Mouse (Mus musculus): ENCODE measurements around the gene Fbh1. TPM values are rescaled to one million over a fixed set of nuclear protein-coding genes. Genes with fewer than 3 reads are reported as not detected.

Fbh1 gene
- total and polyA plus RNA-seq, 3 experiments = 20.8 to 81.3 (median 51.2) TPM

DNA sequence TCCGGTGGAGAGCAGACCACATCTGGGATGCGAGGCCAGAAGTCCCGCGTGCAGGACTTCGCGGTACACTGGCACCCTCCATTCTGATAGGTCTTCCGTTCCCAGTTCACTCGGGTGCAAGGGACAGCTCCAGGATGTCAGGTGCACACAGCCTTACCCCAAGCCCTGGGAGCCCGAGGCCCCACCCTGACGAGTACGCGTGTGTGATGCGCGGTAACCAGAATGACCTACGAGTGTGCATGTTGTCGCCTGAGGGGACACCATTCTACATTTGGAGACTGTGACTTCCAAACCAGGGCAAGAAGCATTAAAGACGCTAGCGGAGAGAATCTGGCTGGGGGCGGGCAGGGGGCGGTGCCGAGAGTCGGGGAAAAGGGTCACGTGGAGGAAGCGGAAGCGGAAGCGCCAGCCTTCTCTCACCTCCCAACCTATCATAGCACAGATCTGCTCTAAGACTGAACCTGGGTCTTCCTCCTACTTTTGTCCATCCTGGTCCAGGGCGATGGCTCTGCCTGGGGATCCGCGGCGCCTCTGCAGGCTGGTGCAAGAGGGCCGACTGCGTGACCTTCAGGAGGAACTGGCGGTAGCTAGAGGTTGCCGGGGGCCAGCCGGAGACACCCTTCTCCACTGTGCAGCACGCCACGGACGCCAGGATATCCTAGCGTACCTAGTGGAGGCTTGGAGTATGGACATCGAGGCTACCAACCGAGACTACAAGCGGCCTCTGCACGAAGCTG is 873 bp upstream of the Fbh1 start:
- peak; percentile 78 for ATAC-seq (ENCODE audit: extremely low read depth, insufficient number of reproducible peaks, low FRiP score, poor library complexity, severe bottlenecking)
- TF ChIP-seq POLR2AphosphoS5 (IDR thresholded peaks at IDR 0.05; ENCODE audit: insufficient replicate concordance, low read depth, low read length) = peak; percentile 40; the same call in 1 of the 2 replicates
- TF ChIP-seq TAL1 (conservative IDR thresholded peaks at IDR 0.05; ENCODE audit: low read depth, low read length) = no peak
- peak; percentile 81 for DNase-seq (ENCODE audit: low spot score)
- Histone ChIP-seq H3K27me3 (ENCODE audit: insufficient read depth, low read length) (no peaks in the 10 kb centered on the region), H3K4me3 (ENCODE audit: low read depth, low read length) (peak overlapping the region; percentile 95), H3K9me3 (replicated peaks) (no peaks in the 10 kb centered on the region), H3K36me3 (replicated peaks) (peaks cover 47% of the 10 kb centered on the region), H3K4me1 (ENCODE audit: insufficient read depth, low read depth, low read length) (peaks cover 36% of the 10 kb centered on the region)

- Histone ChIP-seq H3K27me3 (ENCODE audit: insufficient read depth, low read length) (no peaks in the 10 kb centered on the region), H3K9me3 (replicated peaks) (no peaks in the 10 kb centered on the region), H3K4me1 (ENCODE audit: insufficient read depth, low read depth, low read length) (peaks cover 36% of the 10 kb centered on the region), H3K4me3 (ENCODE audit: low read depth, low read length) (peak overlapping the region; percentile 95), H3K36me3 (replicated peaks) (peaks cover 28% of the 10 kb centered on the region)
- ATAC-seq (ENCODE audit: extremely low read depth, insufficient number of reproducible peaks, low FRiP score, poor library complexity, severe bottlenecking) (no peak), DNase-seq (ENCODE audit: low spot score) (no peak)
- TF ChIP-seq CTCF (IDR thresholded peaks at IDR 0.05; ENCODE audit: low read depth, low read length) (no peak), POLR2AphosphoS5 (IDR thresholded peaks at IDR 0.05; ENCODE audit: insufficient replicate concordance, low read depth, low read length) (no peak), GATA2 (IDR thresholded peaks at IDR 0.05; ENCODE audit: borderline replicate concordance, low read depth, low read length) (no peak), GATA1 (IDR thresholded peaks at IDR 0.05; ENCODE audit: borderline replicate concordance, low read length) (no peak), TAL1 (conservative IDR thresholded peaks at IDR 0.05; ENCODE audit: low read depth, low read length) (no peak)
Measured at GRCm38 (mm10) chr2:11776415-11776814, 967 bp downstream of the Fbh1 start.

GRCm38 (mm10) chr2:11775121-11775520 is 2.3 kb downstream of the Fbh1 start:
- ATAC-seq (ENCODE audit: extremely low read depth, insufficient number of reproducible peaks, low FRiP score, poor library complexity, severe bottlenecking) = no peak
- no peak for DNase-seq (ENCODE audit: low spot score)
- Histone ChIP-seq H3K36me3 (replicated peaks) (peaks cover 20% of the 10 kb centered on the region), H3K9me3 (replicated peaks) (no peaks in the 10 kb centered on the region), H3K27me3 (ENCODE audit: insufficient read depth, low read length) (no peaks in the 10 kb centered on the region), H3K4me3 (ENCODE audit: low read depth, low read length) (no peak overlapping the region), H3K4me1 (ENCODE audit: insufficient read depth, low read depth, low read length) (peaks cover 36% of the 10 kb centered on the region)
- no peak for TF ChIP-seq POLR2AphosphoS5 (IDR thresholded peaks at IDR 0.05; ENCODE audit: insufficient replicate concordance, low read depth, low read length)
- no peak for TF ChIP-seq GATA2 (IDR thresholded peaks at IDR 0.05; ENCODE audit: borderline replicate concordance, low read depth, low read length)
- TF ChIP-seq TAL1 (conservative IDR thresholded peaks at IDR 0.05; ENCODE audit: low read depth, low read length) = no peak
- TF ChIP-seq CTCF (IDR thresholded peaks at IDR 0.05; ENCODE audit: low read depth, low read length) = no peak
- no peak for TF ChIP-seq GATA1 (IDR thresholded peaks at IDR 0.05; ENCODE audit: borderline replicate concordance, low read length)

- ATAC-seq (ENCODE audit: extremely low read depth, insufficient number of reproducible peaks, low FRiP score, poor library complexity, severe bottlenecking) = no peak
- Histone ChIP-seq H3K27me3 (ENCODE audit: insufficient read depth, low read length) (no peaks in the 10 kb centered on the region), H3K9me3 (replicated peaks) (no peaks in the 10 kb centered on the region), H3K36me3 (replicated peaks) (peaks cover 17% of the 10 kb centered on the region), H3K4me1 (ENCODE audit: insufficient read depth, low read depth, low read length) (peaks cover 30% of the 10 kb centered on the region), H3K4me3 (ENCODE audit: low read depth, low read length) (no peak overlapping the region)
- TF ChIP-seq CTCF (IDR thresholded peaks at IDR 0.05; ENCODE audit: low read depth, low read length) = no peak
- TF ChIP-seq GATA1 (IDR thresholded peaks at IDR 0.05; ENCODE audit: borderline replicate concordance, low read length) = no peak
- TF ChIP-seq TAL1 (conservative IDR thresholded peaks at IDR 0.05; ENCODE audit: low read depth, low read length) = no peak
- TF ChIP-seq GATA2 (IDR thresholded peaks at IDR 0.05; ENCODE audit: borderline replicate concordance, low read depth, low read length) = no peak
- TF ChIP-seq POLR2AphosphoS5 (IDR thresholded peaks at IDR 0.05; ENCODE audit: insufficient replicate concordance, low read depth, low read length) = no peak
- DNase-seq (ENCODE audit: low spot score) = no peak
Measured at GRCm38 (mm10) chr2:11774426-11774825, 3.0 kb downstream of the Fbh1 start.

GRCm38 (mm10) chr2:11772401-11772800 is 5.0 kb downstream of the Fbh1 start:
- TF ChIP-seq POLR2AphosphoS5 (IDR thresholded peaks at IDR 0.05; ENCODE audit: insufficient replicate concordance, low read depth, low read length) = no peak
- TF ChIP-seq CTCF (IDR thresholded peaks at IDR 0.05; ENCODE audit: low read depth, low read length) = no peak
- TF ChIP-seq GATA1 (IDR thresholded peaks at IDR 0.05; ENCODE audit: borderline replicate concordance, low read length) = no peak
- TF ChIP-seq TAL1 (conservative IDR thresholded peaks at IDR 0.05; ENCODE audit: low read depth, low read length) = no peak
- TF ChIP-seq GATA2 (IDR thresholded peaks at IDR 0.05; ENCODE audit: borderline replicate concordance, low read depth, low read length) = no peak
- Histone ChIP-seq H3K4me1 (ENCODE audit: insufficient read depth, low read depth, low read length) (peaks cover 18% of the 10 kb centered on the region), H3K36me3 (replicated peaks) (peaks cover 31% of the 10 kb centered on the region), H3K27me3 (ENCODE audit: insufficient read depth, low read length) (no peaks in the 10 kb centered on the region), H3K9me3 (replicated peaks) (no peaks in the 10 kb centered on the region), H3K4me3 (ENCODE audit: low read depth, low read length) (no peak overlapping the region)
- no peak for DNase-seq (ENCODE audit: low spot score)
- no peak for ATAC-seq (ENCODE audit: extremely low read depth, insufficient number of reproducible peaks, low FRiP score, poor library complexity, severe bottlenecking)

DNA sequence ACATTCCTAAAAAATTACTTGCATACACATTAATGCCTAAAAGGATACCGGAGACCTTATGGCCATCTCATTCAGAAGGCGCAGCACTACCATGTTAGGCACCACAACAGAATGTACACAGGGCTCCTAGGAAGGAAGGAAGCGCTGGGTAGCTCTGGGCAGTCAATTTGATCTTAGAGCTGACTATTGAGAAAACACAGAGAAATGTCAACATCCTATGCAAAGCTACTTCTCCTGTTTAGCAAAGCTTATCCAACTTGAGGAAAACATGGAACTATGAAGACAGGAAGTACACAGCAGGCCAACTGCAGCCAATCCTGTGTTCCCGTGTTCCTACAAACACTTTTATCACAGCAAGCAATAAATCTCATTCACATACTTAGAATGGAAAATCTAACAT is 5.7 kb downstream of the Fbh1 start:
- no peak for ATAC-seq (ENCODE audit: extremely low read depth, insufficient number of reproducible peaks, low FRiP score, poor library complexity, severe bottlenecking)

More for the DNA sequence above, 5.7 kb downstream of the Fbh1 start:
- TF ChIP-seq GATA1 (IDR thresholded peaks at IDR 0.05; ENCODE audit: borderline replicate concordance, low read length) (no peak), CTCF (IDR thresholded peaks at IDR 0.05; ENCODE audit: low read depth, low read length) (no peak), TAL1 (conservative IDR thresholded peaks at IDR 0.05; ENCODE audit: low read depth, low read length) (no peak), GATA2 (IDR thresholded peaks at IDR 0.05; ENCODE audit: borderline replicate concordance, low read depth, low read length) (no peak), POLR2AphosphoS5 (IDR thresholded peaks at IDR 0.05; ENCODE audit: insufficient replicate concordance, low read depth, low read length) (no peak)
- H3K9me3 ChIP-seq (replicated peaks) = no peaks in the 10 kb centered on the region
- H3K27me3 ChIP-seq (ENCODE audit: insufficient read depth, low read length) = no peaks in the 10 kb centered on the region
- peaks cover 38% of the 10 kb centered on the region for H3K36me3 ChIP-seq (replicated peaks)
- H3K4me1 ChIP-seq (ENCODE audit: insufficient read depth, low read depth, low read length) = peaks cover 18% of the 10 kb centered on the region
- DNase-seq (ENCODE audit: low spot score) = no peak
- no peak overlapping the region for H3K4me3 ChIP-seq (ENCODE audit: low read depth, low read length)
